Mouse (Mus musculus) cerebellum, adult 18-20 months (tissue): ENCODE measurements at regions not wholly inside any gene's neighbourhood (a gene's known extent, or its start where the extent isn't known, plus 50 kb on each side); places are given as distances from the start of the nearest gene placed in this dataset.
A peak's percentile ranks its signal among the peaks of the same experiment; 100 is the strongest.

Experiments
- DNase-seq, 2 experiments: peaks; one replicate each; pipeline ENCODE4 v3.0.0; 2021

DNA sequence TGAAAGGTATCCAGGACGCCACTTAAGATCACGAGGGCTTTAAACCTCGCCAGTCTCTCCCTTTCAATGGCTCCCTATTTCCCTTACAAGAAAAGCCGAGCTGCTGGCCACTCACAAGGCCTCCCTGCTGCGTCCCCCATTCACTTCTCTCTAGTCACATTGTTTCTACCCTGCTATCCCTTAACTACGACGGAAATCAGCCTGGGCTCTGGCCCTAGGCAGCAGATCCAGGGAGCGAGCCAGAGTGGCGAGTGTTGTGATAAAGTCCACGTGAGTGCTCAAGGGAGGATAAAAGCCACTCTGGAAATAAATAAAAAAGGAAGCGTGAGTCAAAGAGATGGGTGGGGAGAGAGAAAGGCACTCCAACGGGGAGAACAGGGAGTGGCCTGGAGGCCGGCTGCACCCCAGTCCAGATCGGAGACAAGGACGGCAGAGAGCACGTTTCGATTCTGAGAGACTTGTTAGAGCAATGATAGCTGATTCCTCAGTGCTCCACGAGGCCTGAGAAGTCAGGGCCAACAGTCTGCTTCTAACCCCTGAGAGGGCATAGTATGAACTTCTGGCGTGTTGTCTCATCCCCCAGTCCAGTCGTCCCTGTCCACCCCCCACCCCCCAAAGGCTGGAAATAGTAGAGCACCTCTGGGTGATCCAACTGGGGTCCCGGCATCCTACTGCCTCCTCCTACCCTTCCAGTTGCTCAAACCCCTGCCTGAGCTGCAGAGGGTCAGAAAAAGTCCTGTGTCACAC, 84.8 kb upstream of the Calm2 start:
- peak in 1 of 2 experiments; percentile 33 for DNase-seq

DNA sequence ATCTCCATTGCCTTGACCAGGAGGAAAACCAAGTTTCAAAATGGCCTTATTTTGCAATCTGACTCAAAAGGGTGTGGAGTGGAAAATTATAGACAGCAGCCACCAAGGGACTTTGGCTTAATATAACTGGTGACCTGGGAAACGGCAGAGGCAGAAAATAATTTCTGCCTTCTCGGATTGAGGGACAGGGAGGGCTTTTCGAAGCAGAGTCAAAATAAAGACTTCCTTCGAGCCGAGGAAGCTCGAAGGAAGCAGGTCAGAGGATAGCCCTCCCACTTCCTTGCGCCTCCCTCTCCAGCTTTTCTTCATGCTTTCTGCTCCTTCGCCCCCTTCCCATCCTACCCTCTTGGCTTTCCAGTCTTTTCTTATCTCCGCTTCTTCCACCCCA, 85.4 kb upstream of the Calm2 start:
- no peak for DNase-seq

DNA sequence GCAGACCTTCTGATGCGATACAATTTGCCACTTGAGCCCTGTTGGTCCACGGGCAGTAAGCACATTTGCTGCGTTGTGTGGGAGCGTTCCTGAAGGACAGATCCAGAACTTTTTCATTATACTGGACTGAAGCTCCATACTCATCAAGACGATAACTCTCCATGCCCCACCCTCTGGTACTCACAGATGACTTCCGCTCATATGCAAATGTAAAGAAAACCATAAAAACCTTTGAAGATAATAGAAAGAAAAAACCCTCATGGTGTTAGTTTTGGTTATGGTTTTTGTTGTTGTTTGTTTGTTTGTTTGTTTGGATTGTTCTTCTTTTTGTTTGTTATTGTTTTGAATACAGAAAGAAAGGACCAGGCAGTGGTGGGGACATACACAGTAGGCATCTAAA, 86.0 kb upstream of the Calm2 start:
- DNase-seq: no peak

- no peak for DNase-seq
Measured at GRCm38 (mm10) chr17:87549568-87549967, 86.2 kb upstream of the Epcam start.

DNA sequence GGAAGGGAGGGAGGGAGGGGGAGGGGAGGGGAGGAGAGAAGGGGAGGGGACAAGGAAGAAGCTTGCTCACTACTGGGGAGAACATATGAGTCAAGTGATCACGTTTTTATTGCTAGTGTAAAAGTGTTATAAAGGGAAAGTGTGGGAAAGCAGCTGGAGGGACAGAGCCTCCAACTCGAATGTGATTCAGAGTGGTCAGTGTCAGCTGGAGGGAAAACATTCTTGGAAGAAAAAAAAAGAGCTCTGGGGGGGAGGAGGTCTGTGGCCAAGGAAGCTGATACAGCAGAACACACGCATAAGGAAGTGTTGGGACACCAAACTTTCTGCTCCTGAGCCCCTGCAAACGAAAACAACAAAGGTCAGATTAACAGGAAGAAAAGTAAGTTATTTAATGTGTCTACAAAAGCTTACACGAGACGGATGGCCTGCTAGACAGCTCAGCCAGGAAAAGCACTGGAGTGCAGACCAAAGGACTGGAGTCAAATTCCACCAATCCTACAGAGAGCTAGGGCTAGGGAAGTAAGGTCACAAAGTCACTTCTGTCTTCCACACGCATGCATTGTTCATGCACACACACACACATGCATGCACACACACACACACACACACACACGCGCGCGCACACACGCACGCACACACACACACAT, 85.1 kb upstream of the Epcam start:
- no peak for DNase-seq

GRCm38 (mm10) chr17:87554561-87554960, 81.2 kb upstream of the Epcam start:
- no peak for DNase-seq

DNA sequence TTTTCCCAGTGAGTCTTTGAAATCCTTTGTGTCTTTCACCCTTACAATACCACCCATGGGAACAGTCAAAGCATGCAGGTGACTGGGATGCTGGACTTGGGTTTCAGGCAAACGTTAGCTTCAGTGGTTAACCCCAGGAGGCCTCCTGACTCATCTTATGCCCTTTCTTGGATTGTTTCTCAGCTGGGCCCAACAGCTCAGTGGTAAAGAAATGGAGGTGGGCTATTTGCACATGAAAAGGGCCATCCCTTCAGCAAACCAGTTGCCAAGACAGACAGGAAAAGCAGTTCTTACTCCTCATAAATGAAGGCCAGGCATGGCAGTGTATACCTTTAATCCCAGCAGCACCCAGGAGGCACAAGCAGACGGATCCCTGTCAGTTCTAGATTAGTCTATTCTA, 77.4 kb upstream of the Epcam start:
- no peak for DNase-seq

DNA sequence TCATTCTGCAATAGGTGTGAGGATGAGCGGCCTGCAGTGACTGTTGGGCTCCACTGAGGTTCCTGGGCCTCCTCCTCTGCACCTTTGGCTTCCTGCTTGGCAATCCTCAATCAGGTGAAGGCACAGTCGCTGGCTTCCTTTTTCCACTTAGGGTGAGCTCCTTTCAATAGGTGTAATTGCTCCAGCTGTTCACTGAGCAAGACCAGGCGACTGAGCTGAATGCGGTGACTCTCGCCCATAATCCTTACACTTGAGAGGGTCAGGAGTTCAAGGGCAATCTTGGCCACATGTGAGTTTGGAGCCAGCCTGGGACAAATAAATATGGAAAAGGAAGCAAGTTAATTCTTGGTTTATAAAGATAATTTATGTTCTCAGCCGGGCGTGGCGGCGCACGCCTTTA, 76.1 kb upstream of the Epcam start:
- DNase-seq: no peak

DNA sequence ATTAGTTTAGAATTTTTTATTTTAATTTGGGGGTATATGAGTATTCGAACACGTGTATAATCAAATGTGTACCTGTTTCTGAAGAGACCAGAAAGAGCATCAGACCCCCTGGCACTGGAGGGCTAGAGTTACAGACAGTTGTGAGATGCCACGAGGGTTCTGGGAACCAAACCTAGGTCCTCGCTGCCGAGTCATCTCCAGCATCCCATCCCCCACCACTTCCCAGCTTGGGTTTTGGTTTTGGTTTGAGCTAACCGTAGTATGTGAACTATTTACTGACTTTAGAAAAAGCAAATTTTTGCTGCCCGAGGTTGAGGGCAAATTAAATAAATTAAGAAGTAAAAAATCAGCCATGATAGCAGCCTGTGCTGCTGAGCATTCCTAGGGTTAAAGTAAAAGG, 74.9 kb upstream of the Epcam start:
- no peak for DNase-seq

DNA sequence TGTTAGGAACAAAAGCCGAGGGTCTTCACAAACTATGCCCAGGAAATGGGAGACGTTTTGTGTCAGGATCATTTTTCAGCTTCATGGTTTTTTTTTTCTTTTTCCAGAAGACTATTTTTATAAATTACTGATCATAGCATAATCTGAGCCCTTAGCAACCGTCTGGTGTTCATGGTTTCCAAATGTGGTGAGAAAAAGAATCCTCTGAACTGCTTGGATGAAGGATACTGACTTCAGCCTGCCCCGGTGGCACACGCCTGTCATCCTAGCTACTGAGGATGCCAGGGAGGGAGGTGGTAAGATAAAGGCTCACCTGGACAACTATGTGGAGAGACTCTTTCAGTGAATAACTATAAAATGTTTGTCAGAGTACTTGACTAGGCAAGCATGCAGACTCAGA, 72.4 kb upstream of the Epcam start:
- DNase-seq: no peak

DNA sequence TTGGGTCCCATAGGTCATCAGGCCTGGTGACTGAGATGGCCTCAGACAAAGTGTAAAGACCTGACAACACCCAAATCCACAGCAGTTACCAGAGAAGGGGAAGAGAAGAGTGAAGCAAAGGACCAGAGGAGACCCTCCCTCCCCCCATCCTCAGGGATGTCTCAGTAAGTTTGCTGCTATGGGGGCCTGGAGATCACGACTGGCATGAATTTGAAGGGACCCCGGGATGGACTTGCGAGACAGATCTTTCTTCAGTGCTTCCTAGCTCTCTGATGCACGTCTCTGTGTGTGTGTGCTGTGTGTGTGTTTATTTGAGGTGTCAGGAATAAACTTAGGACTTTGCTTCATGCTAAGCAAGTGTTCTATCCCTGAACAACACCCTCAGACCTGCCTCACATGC, 70.1 kb upstream of the Epcam start:
- DNase-seq: no peak

DNA sequence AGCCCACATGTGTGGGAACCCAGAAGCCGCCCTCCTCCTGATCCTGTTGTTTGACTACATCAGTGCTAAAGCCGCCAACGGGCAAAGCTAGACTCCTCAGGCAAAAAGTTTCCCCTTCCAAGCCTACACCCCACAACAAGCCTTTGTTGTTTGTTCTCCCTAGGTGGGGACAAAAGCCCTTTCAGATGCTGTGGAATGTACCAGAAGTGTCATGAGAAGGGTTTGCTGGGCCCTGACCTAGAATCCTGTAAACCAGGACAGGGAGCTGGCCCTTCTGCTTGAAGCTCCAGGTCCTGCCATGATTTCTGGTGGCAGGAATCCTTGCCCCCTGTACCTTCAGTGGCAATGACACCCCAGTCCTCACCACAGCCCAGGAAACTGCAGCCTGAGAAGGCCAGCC, 69.5 kb upstream of the Epcam start:
- DNase-seq: no peak

- DNase-seq: no peak
Measured at GRCm38 (mm10) chr17:87566996-87567395, 68.8 kb upstream of the Epcam start.

- DNase-seq: no peak
Measured at GRCm38 (mm10) chr17:87567475-87567874, 68.3 kb upstream of the Epcam start.

GRCm38 (mm10) chr17:87569981-87570380, 65.8 kb upstream of the Epcam start:
- no peak for DNase-seq

DNA sequence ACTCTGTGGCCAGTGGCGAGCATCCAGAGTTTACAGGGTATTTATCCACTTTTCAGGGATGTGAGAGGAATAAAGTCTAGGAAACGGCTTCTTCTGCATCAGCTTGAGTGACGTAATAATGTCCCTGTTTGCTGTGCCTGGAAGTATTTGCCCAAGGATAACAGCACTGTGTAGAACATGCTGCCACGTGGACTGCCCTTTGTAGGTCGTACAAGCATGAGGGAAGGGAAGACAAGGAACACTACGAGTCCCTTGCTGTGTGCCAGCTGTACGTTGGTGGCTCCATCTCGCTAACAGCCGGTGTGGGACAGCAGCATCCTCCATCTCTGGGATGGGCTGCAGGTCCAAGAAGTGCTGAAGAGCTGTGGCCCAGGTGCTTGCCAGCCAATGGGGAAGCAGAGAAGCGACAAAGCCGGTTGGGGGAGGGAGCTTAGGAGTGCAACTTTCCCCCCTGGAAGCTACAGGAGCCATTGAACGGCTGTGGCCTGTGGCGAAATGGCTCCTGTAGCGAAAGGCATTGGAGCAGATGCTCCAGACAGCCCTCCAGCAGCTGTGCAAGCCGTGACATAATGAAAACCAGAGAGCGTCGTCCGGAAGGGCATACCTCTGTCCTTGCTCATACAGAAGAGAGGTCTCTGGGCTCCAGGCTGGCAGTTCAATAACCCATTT, 65.0 kb upstream of the Epcam start:
- peak; percentile 13 to 30 for DNase-seq

GRCm38 (mm10) chr17:87571345-87571932, 64.3 kb upstream of the Epcam start:
- peak; percentile 91 to 97 for DNase-seq

GRCm38 (mm10) chr17:87583575-87583974, 52.2 kb upstream of the Epcam start:
- DNase-seq: no peak

DNA sequence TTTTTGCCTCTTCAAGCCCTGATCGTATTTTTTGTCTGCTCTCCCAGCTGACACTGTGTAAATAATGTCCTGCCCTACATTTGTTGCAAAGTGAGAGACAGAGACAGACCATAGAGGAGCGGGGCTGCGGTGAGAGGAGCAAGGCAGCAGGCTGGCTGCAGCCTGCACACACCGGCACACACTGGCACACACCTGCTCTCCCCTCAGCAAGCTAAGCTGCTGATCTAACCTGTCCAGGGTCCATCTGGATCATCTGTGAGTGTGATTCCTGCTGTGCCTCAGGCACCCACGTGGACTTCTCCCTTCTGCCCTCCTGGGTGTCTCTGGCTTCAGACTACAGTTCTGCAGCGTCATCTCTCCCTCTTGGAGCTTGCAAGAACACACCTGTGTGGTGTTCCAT, 50.4 kb upstream of the Epcam start:
- no peak for DNase-seq
